Mouse (Mus musculus) stomach, embryonic 16.5 days (tissue): ENCODE measurements at regions not wholly inside any gene's neighbourhood (a gene's known extent, or its start where the extent isn't known, plus 50 kb on each side); places are given as distances from the start of the nearest gene placed in this dataset.

Source experiments
- ATAC-seq: fragments of 200-750 bp; cut with Nextera tagmentation; 2 replicates; pipeline ENCODE4 v1.8.0; 2017; ENCODE audit warnings: moderate number of reproducible peaks, moderate TSS enrichment; ENCODE audit not compliant: insufficient read depth, low FRiP score
- H3K27ac ChIP-seq: fragments of 300-500 bp; sonication (generic); 2 replicates; pipeline ENCODE4 v1.5.1; 2014; ENCODE audit warnings: low read length
- H3K27me3 ChIP-seq: fragments of 300-500 bp; sonication (generic); 2 replicates; pipeline ENCODE4 v1.6.1; 2014; ENCODE audit warnings: low read length, control low read depth, mixed read lengths; ENCODE audit not compliant: control insufficient read depth, insufficient read depth
- H3K36me3 ChIP-seq: fragments of 300-500 bp; sonication (generic); 2 replicates; pipeline ENCODE4 v1.6.1; 2014; ENCODE audit warnings: low read length; ENCODE audit not compliant: control insufficient read depth, insufficient read depth
- H3K4me1 ChIP-seq: fragments of 300-500 bp; sonication (generic); 2 replicates; pipeline ENCODE4 v1.6.1; 2014; ENCODE audit warnings: low read length, control low read depth, mixed read lengths; ENCODE audit not compliant: control insufficient read depth, insufficient read depth
- H3K4me2 ChIP-seq: fragments of 300-500 bp; sonication (generic); 2 replicates; pipeline ENCODE4 v1.6.1; 2014; ENCODE audit warnings: low read depth, low read length, mixed read lengths
- H3K4me3 ChIP-seq: fragments of 300-500 bp; sonication (generic); replicated peaks from 2 replicates; pipeline ENCODE4 v1.5.1; 2014; ENCODE audit warnings: mild to moderate bottlenecking, low read length
- H3K9ac ChIP-seq: fragments of 300-500 bp; sonication (generic); 2 replicates; pipeline ENCODE4 v1.6.1; 2014; ENCODE audit warnings: low read length
- H3K9me3 ChIP-seq: fragments of 300-500 bp; sonication (generic); replicated peaks from 2 replicates; pipeline ENCODE4 v1.6.1; 2016; ENCODE audit warnings: low read length, control low read depth; ENCODE audit not compliant: control insufficient read depth
- WGBS: fragments of 180-500 bp; shearing (Covaris S2); extraction: QIAGEN DNeasy Blood & Tissue Kit; methylation state at CpG from one replicate; pipeline ENCODE4 v1.1.7; 2014; 5-methylcytosine and 5-hydroxymethylcytosine counted together

- no peaks in the 10 kb centered on the region for H3K36me3 ChIP-seq
- no peaks in the 10 kb centered on the region for H3K9me3 ChIP-seq
- no peak for ATAC-seq
- H3K27ac ChIP-seq, result no peak overlapping the region
- no peak overlapping the region for H3K4me2 ChIP-seq
- no peak overlapping the region for H3K9ac ChIP-seq
- no peaks in the 10 kb centered on the region for H3K4me1 ChIP-seq
- no peaks in the 10 kb centered on the region for H3K27me3 ChIP-seq
- 63% methylated on average over 5 of the region's 5 CpGs for WGBS
- no peak overlapping the region for H3K4me3 ChIP-seq
Observed at GRCm38 (mm10) chr10:111836191-111836590, 136.3 kb upstream of the Krr1 start.

- 58% methylated on average over 4 of the region's 4 CpGs for WGBS
- Histone ChIP-seq H3K4me3 (no peak overlapping the region), H3K4me2 (no peak overlapping the region), H3K9me3 (no peaks in the 10 kb centered on the region), H3K9ac (no peak overlapping the region), H3K36me3 (no peaks in the 10 kb centered on the region), H3K27me3 (no peaks in the 10 kb centered on the region), H3K4me1 (no peaks in the 10 kb centered on the region), H3K27ac (no peak overlapping the region; the same call in 1 of the 2 replicates)
- ATAC-seq, result no peak
Observed at GRCm38 (mm10) chr10:111836802-111837201, 135.7 kb upstream of the Krr1 start.

- Histone ChIP-seq H3K36me3 (no peaks in the 10 kb centered on the region), H3K9ac (no peak overlapping the region), H3K27ac (no peak overlapping the region), H3K4me1 (0 out of 2 replicates have a peak, but pooled peaks cover 4% of the 10 kb centered on the region), H3K4me3 (no peak overlapping the region), H3K4me2 (no peak overlapping the region), H3K9me3 (no peaks in the 10 kb centered on the region), H3K27me3 (no peaks in the 10 kb centered on the region)
- 58% methylated on average over 11 of the region's 11 CpGs for WGBS
- no peak for ATAC-seq
Observed at GRCm38 (mm10) chr10:111842321-111842775, 130.1 kb upstream of the Krr1 start.

GRCm38 (mm10) chr10:111842896-111843295, 129.6 kb upstream of the Krr1 start:
- Histone ChIP-seq H3K27ac (no peak overlapping the region), H3K9ac (no peak overlapping the region)
- 55% methylated on average over 7 of the region's 7 CpGs for WGBS

GRCm38 (mm10) chr10:111843301-111843700, 129.2 kb upstream of the Krr1 start:
- 70% methylated on average over 9 of the region's 9 CpGs for WGBS
- no peak overlapping the region for H3K4me3 ChIP-seq
- H3K4me2 ChIP-seq, result no peak overlapping the region
- H3K27me3 ChIP-seq, result no peaks in the 10 kb centered on the region
- H3K9ac ChIP-seq, result no peak overlapping the region
- ATAC-seq, result no peak
- 0 out of 2 replicates have a peak, but pooled peaks cover 4% of the 10 kb centered on the region for H3K4me1 ChIP-seq
- no peak overlapping the region; the same call in 1 of the 2 replicates for H3K27ac ChIP-seq
- H3K36me3 ChIP-seq, result no peaks in the 10 kb centered on the region
- no peaks in the 10 kb centered on the region for H3K9me3 ChIP-seq

More at GRCm38 (mm10) chr10:111842896-111843295, 129.6 kb upstream of the Krr1 start:
- Histone ChIP-seq H3K4me1 (0 out of 2 replicates have a peak, but pooled peaks cover 4% of the 10 kb centered on the region), H3K9me3 (no peaks in the 10 kb centered on the region), H3K36me3 (no peaks in the 10 kb centered on the region), H3K4me3 (no peak overlapping the region), H3K27me3 (no peaks in the 10 kb centered on the region), H3K4me2 (no peak overlapping the region)
- no peak for ATAC-seq

- 89% methylated on average over 10 of the region's 10 CpGs for WGBS
- 0 out of 2 replicates have a peak, but pooled peaks cover 4% of the 10 kb centered on the region for H3K4me1 ChIP-seq
- H3K36me3 ChIP-seq, result no peaks in the 10 kb centered on the region
- ATAC-seq, result no peak
- no peak overlapping the region for H3K4me3 ChIP-seq
- H3K27me3 ChIP-seq, result no peaks in the 10 kb centered on the region
- no peak overlapping the region for H3K4me2 ChIP-seq
- no peak overlapping the region for H3K27ac ChIP-seq
- H3K9me3 ChIP-seq, result no peaks in the 10 kb centered on the region; the same call in 1 of the 2 replicates
- no peak overlapping the region for H3K9ac ChIP-seq
Observed at GRCm38 (mm10) chr10:111844144-111844543, 128.3 kb upstream of the Krr1 start.

GRCm38 (mm10) chr10:111845946-111846345, 126.5 kb upstream of the Krr1 start:
- Histone ChIP-seq H3K4me1 (0 out of 2 replicates have a peak, but pooled peaks cover 4% of the 10 kb centered on the region), H3K4me2 (no peak overlapping the region), H3K9me3 (no peaks in the 10 kb centered on the region; the same call in 1 of the 2 replicates), H3K4me3 (no peak overlapping the region), H3K27ac (no peak overlapping the region), H3K27me3 (no peaks in the 10 kb centered on the region), H3K9ac (no peak overlapping the region), H3K36me3 (no peaks in the 10 kb centered on the region)
- no peak for ATAC-seq
- WGBS, result 98% methylated on average over 2 of the region's 2 CpGs

DNA sequence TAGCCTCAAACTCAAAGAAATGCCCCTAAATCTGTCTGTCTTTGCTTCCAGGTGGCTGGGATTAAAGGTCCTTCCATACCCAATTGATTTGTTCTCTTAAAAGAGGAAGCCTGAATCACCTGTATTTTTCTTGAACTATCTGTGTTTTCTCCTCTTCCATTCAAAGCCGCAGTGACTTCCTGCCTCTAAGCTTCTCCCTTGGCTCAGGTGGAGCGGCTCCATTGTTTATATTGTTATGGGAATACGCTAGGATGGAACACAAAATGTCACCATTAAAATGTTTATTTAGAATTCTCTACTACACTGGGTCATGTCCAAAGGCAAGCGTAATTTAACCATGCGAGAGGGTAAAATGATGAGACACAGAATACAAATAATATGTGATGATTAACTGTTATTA, 118.2 kb upstream of the Krr1 start:
- H3K4me3 ChIP-seq, result no peak overlapping the region
- no peaks in the 10 kb centered on the region for H3K9me3 ChIP-seq
- no peaks in the 10 kb centered on the region for H3K36me3 ChIP-seq
- H3K9ac ChIP-seq, result no peak overlapping the region
- H3K4me1 ChIP-seq, result no peaks in the 10 kb centered on the region
- H3K27me3 ChIP-seq, result no peaks in the 10 kb centered on the region
- no peak overlapping the region for H3K27ac ChIP-seq
- 50% methylated on average over 5 of the region's 5 CpGs for WGBS
- no peak for ATAC-seq
- no peak overlapping the region for H3K4me2 ChIP-seq

DNA sequence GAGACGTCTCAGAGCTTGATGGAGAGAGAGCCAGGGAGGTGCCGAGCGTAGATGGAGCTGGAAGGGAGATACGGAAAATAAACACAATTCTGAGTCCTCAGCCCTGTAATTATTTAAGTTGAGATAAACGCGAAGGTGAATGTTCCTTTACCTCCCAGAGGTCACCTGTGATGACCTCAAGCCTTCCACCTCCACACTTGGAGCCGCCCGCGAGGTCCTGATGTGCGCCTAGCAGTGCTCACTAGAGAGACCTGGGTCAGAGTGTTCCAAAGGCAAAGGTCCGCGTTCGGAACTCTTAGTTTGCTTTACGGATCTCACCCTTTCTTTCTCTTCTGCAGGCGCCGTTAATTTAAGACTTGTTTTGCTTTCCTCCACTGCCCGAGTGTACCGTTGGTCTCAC, 117.0 kb upstream of the Krr1 start:
- Histone ChIP-seq H3K9me3 (no peaks in the 10 kb centered on the region), H3K9ac (no peak overlapping the region), H3K4me3 (no peak overlapping the region), H3K27me3 (no peaks in the 10 kb centered on the region), H3K4me1 (no peaks in the 10 kb centered on the region), H3K36me3 (no peaks in the 10 kb centered on the region), H3K4me2 (no peak overlapping the region), H3K27ac (no peak overlapping the region)
- 67% methylated on average over 18 of the region's 18 CpGs for WGBS
- ATAC-seq, result no peak
